In genomic region chr11:64600201-64601102, GRCm38 (mm10) we compare ENCODE assay signal across 8 mouse cellular contexts.
A peak's percentile ranks its signal among the peaks of the same experiment; 100 is the strongest.
DNase-seq lines count a peak whose midpoint lies in the region; ATAC-seq lines count a peak whose summit lies in the region.

No protein-coding gene starts in this region.

- peak overlapping the region; percentile 66 to 78 for H3K27ac ChIP-seq in heart, embryonic 14.5 days (replicated peaks in 1 of 2; ENCODE audit: control insufficient read depth in 1 of 2, insufficient read depth in 1 of 2, low read depth in 2 of 2, low read length in 2 of 2)
- H3K27ac ChIP-seq in kidney, embryonic 15.5 days = peak overlapping the region; percentile 23; the same call in 1 of the 2 replicates

- H3K36me3 ChIP-seq in heart, embryonic 14.5 days (ENCODE audit: control insufficient read depth, insufficient read depth, low read length) = no peaks in the 10 kb centered on the region
- no peaks in the 10 kb centered on the region for H3K36me3 ChIP-seq in kidney, embryonic 15.5 days

- no peak overlapping the region for H3K9ac ChIP-seq in heart, embryonic 14.5 days (ENCODE audit: low read length)
- no peak overlapping the region for H3K9ac ChIP-seq in kidney, embryonic 15.5 days

- no peak overlapping the region for H3K4me3 ChIP-seq in heart, embryonic 14.5 days (ENCODE audit: control insufficient read depth in 1 of 2, insufficient read depth in 1 of 2, low read depth in 1 of 2, low read length in 2 of 2)
- H3K4me3 ChIP-seq in kidney, embryonic 15.5 days (replicated peaks) = no peak overlapping the region

- H3K4me1 ChIP-seq in heart, embryonic 14.5 days (ENCODE audit: control insufficient read depth in 2 of 2, insufficient read depth in 2 of 2, low read length in 2 of 2) = peaks cover 14 to 26% of the 10 kb centered on the region in 2 experiments
- H3K4me1 ChIP-seq in kidney, embryonic 15.5 days = peaks cover 6% of the 10 kb centered on the region

- no peaks in the 10 kb centered on the region for H3K9me3 ChIP-seq in heart, embryonic 14.5 days (ENCODE audit: control insufficient read depth, low read length)
- H3K9me3 ChIP-seq in kidney, embryonic 15.5 days (replicated peaks) = no peaks in the 10 kb centered on the region

- peak; percentile 91 for ATAC-seq in heart, embryonic 14.5 days (ENCODE audit: insufficient number of reproducible peaks, insufficient read depth, low FRiP score, low read depth)
- peak; percentile 70; the same call in 1 of the 2 replicates for ATAC-seq in kidney, embryonic 15.5 days (replicated peaks; ENCODE audit: low FRiP score)

- peak; percentile 9 for DNase-seq in left cerebral cortex, adult 11 months (ENCODE audit: low spot score)
- DNase-seq in left cerebral cortex, adult 8-10 months (ENCODE audit: low spot score in 2 of 2) = no peak
- peak; percentile 13 to 38 for DNase-seq in adrenal gland, postnatal 36 days
- peak; percentile 62 to 75 for DNase-seq in lung, adult 18-20 months
- DNase-seq in right cerebral cortex, postnatal 14 days = peak; percentile 17
- DNase-seq in spleen, adult 12 weeks (ENCODE audit: low spot score) = no peak

- peak overlapping the region; percentile 29 for H3K4me2 ChIP-seq in heart, embryonic 14.5 days (ENCODE audit: low read length)
- no peak overlapping the region for H3K4me2 ChIP-seq in kidney, embryonic 15.5 days

- H3K27me3 ChIP-seq in heart, embryonic 14.5 days (ENCODE audit: control insufficient read depth, insufficient read depth, low read length) = peaks cover 26% of the 10 kb centered on the region
- H3K27me3 ChIP-seq in kidney, embryonic 15.5 days = peaks cover 18% of the 10 kb centered on the region

- WGBS in heart, embryonic 14.5 days = 29% methylated on average over 10 of the region's 10 CpGs
- 63% methylated on average over 10 of the region's 10 CpGs for WGBS in kidney, embryonic 15.5 days

Comparison
In these comparisons a context has a peak if more than half of its experiments do, and no peak if none do; other contexts are left out.
1. DNase-seq: peak in left cerebral cortex, adult 11 months (single experiment), adrenal gland, postnatal 36 days (2 of 2), lung, adult 18-20 months (2 of 2) and right cerebral cortex, postnatal 14 days (single experiment); none in left cerebral cortex, adult 8-10 months (0 of 2) and spleen, adult 12 weeks (single experiment).